Mouse (Mus musculus): ENCODE measurements around the gene Mdm4.

The Mdm4 gene

GRCm38 (mm10) chr1:132934856-132935255 lies 95.5 kb downstream of the Mdm4 start:
- no peak for DNase-seq

- no peak for DNase-seq
These were observed 97.9 kb downstream of the Mdm4 start for GRCm38 (mm10) chr1:132932421-132932820.

- no peak for DNase-seq
These were observed 100.1 kb downstream of the Mdm4 start for GRCm38 (mm10) chr1:132930291-132930690.

- no peak for DNase-seq
These were observed 101.5 kb downstream of the Mdm4 start for GRCm38 (mm10) chr1:132928907-132929250.

GRCm38 (mm10) chr1:132928032-132928906 lies 102.1 kb downstream of the Mdm4 start:
- no peak for DNase-seq

GRCm38 (mm10) chr1:132925270-132925669 lies 105.1 kb downstream of the Mdm4 start:
- DNase-seq: no peak

GRCm38 (mm10) chr1:132922257-132922656 lies 108.1 kb downstream of the Mdm4 start:
- DNase-seq: no peak

- DNase-seq: no peak
These were observed 109.3 kb downstream of the Mdm4 start for GRCm38 (mm10) chr1:132921071-132921470.

GRCm38 (mm10) chr1:132919258-132919657 lies 111.1 kb downstream of the Mdm4 start:
- DNase-seq: no peak

- no peak for DNase-seq
These were observed 112.2 kb downstream of the Mdm4 start for GRCm38 (mm10) chr1:132918117-132918680.

- no peak for DNase-seq
These were observed 112.8 kb downstream of the Mdm4 start for GRCm38 (mm10) chr1:132917554-132917953.

- DNase-seq: no peak
These were observed 114.4 kb downstream of the Mdm4 start for GRCm38 (mm10) chr1:132915849-132916493.

- DNase-seq: no peak
These were observed 119.8 kb downstream of the Mdm4 start for GRCm38 (mm10) chr1:132910414-132911041.

GRCm38 (mm10) chr1:132909951-132910350 lies 120.4 kb downstream of the Mdm4 start:
- no peak for DNase-seq

Data from kidney, postnatal 14 days (tissue).